Mouse (Mus musculus): ENCODE data around the gene Nkain4. TPM values are rescaled to one million over a fixed set of nuclear protein-coding genes. Genes with fewer than 3 reads are reported as not detected.

Nkain4 gene
- total RNA-seq, 2 experiments from 2014 or later = 62.0 to 63.2 TPM

- DNase-seq (ENCODE audit: extremely low spot score in 1 of 2, low spot score in 1 of 2) = no peak
Observed at GRCm38 (mm10) chr2:180953638-180954037, 861 bp downstream of the Nkain4 start.

- DNase-seq (ENCODE audit: extremely low spot score in 1 of 2, low spot score in 1 of 2) = no peak
Observed at GRCm38 (mm10) chr2:180952731-180953171, 1.7 kb downstream of the Nkain4 start.

GRCm38 (mm10) chr2:180949947-180950346 is 4.6 kb downstream of the Nkain4 start:
- no peak for DNase-seq (ENCODE audit: extremely low spot score in 1 of 2, low spot score in 1 of 2)

GRCm38 (mm10) chr2:180941869-180942268 is 12.6 kb downstream of the Nkain4 start:
- no peak for DNase-seq (ENCODE audit: extremely low spot score in 1 of 2, low spot score in 1 of 2)

- DNase-seq (ENCODE audit: extremely low spot score in 1 of 2, low spot score in 1 of 2) = no peak
Observed at GRCm38 (mm10) chr2:180940187-180940586, 14.3 kb downstream of the Nkain4 start.

- DNase-seq (ENCODE audit: extremely low spot score in 1 of 2, low spot score in 1 of 2) = no peak
Observed at GRCm38 (mm10) chr2:180932418-180932817, 22.1 kb downstream of the Nkain4 start.

GRCm38 (mm10) chr2:180928723-180929122 is 25.8 kb downstream of the Nkain4 start, which contains the start of gene Birc7:
TSS of gene Birc7 (plus strand) at chr2:180929023.
- DNase-seq (ENCODE audit: extremely low spot score in 1 of 2, low spot score in 1 of 2) = no peak

GRCm38 (mm10) chr2:180925176-180925575 is 29.3 kb downstream of the Nkain4 start:
- peak; percentile 61 to 86 for DNase-seq (ENCODE audit: extremely low spot score in 1 of 2, low spot score in 1 of 2)

GRCm38 (mm10) chr2:180922739-180923138 is 31.8 kb downstream of the Nkain4 start:
- DNase-seq (ENCODE audit: extremely low spot score in 1 of 2, low spot score in 1 of 2) = no peak

- peak; percentile 94 to 95 for DNase-seq (ENCODE audit: extremely low spot score in 1 of 2, low spot score in 1 of 2)
Observed at GRCm38 (mm10) chr2:180920810-180921400, 33.6 kb downstream of the Nkain4 start, which contains the start of gene Ythdf1. TSS of gene Ythdf1 (minus strand) at chr2:180920949.

GRCm38 (mm10) chr2:180919913-180920809 is 34.3 kb downstream of the Nkain4 start:
- DNase-seq (ENCODE audit: extremely low spot score in 1 of 2, low spot score in 1 of 2) = no peak

- DNase-seq (ENCODE audit: extremely low spot score in 1 of 2, low spot score in 1 of 2) = no peak
Observed at GRCm38 (mm10) chr2:180915886-180916433, 38.5 kb downstream of the Nkain4 start.

GRCm38 (mm10) chr2:180910928-180911327 is 43.6 kb downstream of the Nkain4 start:
- DNase-seq (ENCODE audit: extremely low spot score in 1 of 2, low spot score in 1 of 2) = no peak

GRCm38 (mm10) chr2:180905556-180906221 is 48.8 kb downstream of the Nkain4 start:
- no peak for DNase-seq (ENCODE audit: extremely low spot score in 1 of 2, low spot score in 1 of 2)

- no peak for DNase-seq (ENCODE audit: extremely low spot score in 1 of 2, low spot score in 1 of 2)
Observed at GRCm38 (mm10) chr2:180904435-180905208, 49.9 kb downstream of the Nkain4 start.

GRCm38 (mm10) chr2:180902086-180902485 is 52.4 kb downstream of the Nkain4 start:
- no peak for DNase-seq (ENCODE audit: extremely low spot score in 1 of 2, low spot score in 1 of 2)

- no peak for DNase-seq (ENCODE audit: extremely low spot score in 1 of 2, low spot score in 1 of 2)
Observed at GRCm38 (mm10) chr2:180897857-180898256, 56.6 kb downstream of the Nkain4 start.

- DNase-seq (ENCODE audit: extremely low spot score in 1 of 2, low spot score in 1 of 2) = peak in 1 of 2 experiments; percentile 42
Observed at GRCm38 (mm10) chr2:180896819-180897625, 57.5 kb downstream of the Nkain4 start.
